Mouse (Mus musculus) embryonic facial prominence, embryonic 14.5 days (tissue): ENCODE measurements around the gene Sh2d2a. TPM values are rescaled to one million over a fixed set of nuclear protein-coding genes. Genes with fewer than 3 reads are reported as not detected.
A peak's percentile ranks its signal among the peaks of the same experiment; 100 is the strongest.
"Not testable (repeated sequence)": the region's sequence is repeated elsewhere in the genome, so short reads cannot be mapped to it uniquely, and the experiment has no call there.

Experiments
- ATAC-seq: fragments of 200-750 bp; cut with Nextera tagmentation; 2 replicates; pipeline ENCODE4 v1.8.0; 2017; ENCODE audit warnings: low read depth, moderate number of reproducible peaks, moderate TSS enrichment
- DNase-seq: peaks from one replicate; pipeline ENCODE4 v3.0.0-alpha.2; 2015; ENCODE audit warnings: low spot score
- H3K27ac ChIP-seq: fragments of 300-500 bp; sonication (generic); replicated peaks from 2 replicates; pipeline ENCODE4 v1.5.1; 2014; ENCODE audit warnings: low read depth, mild to moderate bottlenecking, low read length, moderate library complexity
- H3K27me3 ChIP-seq: fragments of 300-500 bp; sonication (generic); replicated peaks from 2 replicates; pipeline ENCODE4 v1.6.1; 2014; ENCODE audit warnings: low read length; ENCODE audit not compliant: control insufficient read depth, insufficient read depth
- H3K36me3 ChIP-seq: fragments of 300-500 bp; sonication (generic); 2 replicates; pipeline ENCODE4 v1.6.1; 2014; ENCODE audit warnings: low read length, mixed read lengths; ENCODE audit not compliant: control insufficient read depth, insufficient read depth
- H3K4me1 ChIP-seq: fragments of 300-500 bp; sonication (generic); 2 replicates; pipeline ENCODE4 v1.6.1; 2014; ENCODE audit warnings: antibody characterized with exemption, low read length; ENCODE audit not compliant: control insufficient read depth, insufficient read depth
- H3K4me2 ChIP-seq: fragments of 300-500 bp; sonication (generic); 2 replicates; pipeline ENCODE4 v1.6.1; 2014; ENCODE audit warnings: low read depth, mild to moderate bottlenecking, low read length, moderate library complexity, mixed read lengths
- H3K4me3 ChIP-seq: fragments of 300-500 bp; sonication (generic); 2 replicates; pipeline ENCODE4 v1.5.1; 2014; ENCODE audit warnings: low read depth, mild to moderate bottlenecking, low read length
- H3K9ac ChIP-seq: fragments of 300-500 bp; sonication (generic); 2 replicates; pipeline ENCODE4 v1.6.1; 2014; ENCODE audit warnings: low read depth, mild to moderate bottlenecking, low read length, moderate library complexity, mixed read lengths
- H3K9me3 ChIP-seq: fragments of 300-500 bp; sonication (generic); 2 replicates; pipeline ENCODE4 v1.6.1; 2016; ENCODE audit warnings: low read length; ENCODE audit not compliant: control insufficient read depth
- WGBS: fragments of 180-500 bp; shearing (Covaris S2); extraction: QIAGEN DNeasy Blood & Tissue Kit; methylation state at CpG from one replicate; pipeline ENCODE4 v1.1.7; 2014; 5-methylcytosine and 5-hydroxymethylcytosine counted together
- polyA plus RNA-seq: library from polyadenylated mRNA; unstranded; fragments of >200 nt; fragmentation: Nextera tagmentation; extraction: Ambion mirVana; gene quantifications from 2 replicates; pipeline ENCODE4 v1.2.1, GENCODE M21; 2014

Sh2d2a gene
- polyA plus RNA-seq, 1 experiment from 2014 or later = not detected

- no peak overlapping the region for H3K4me2 ChIP-seq
- H3K27ac ChIP-seq = no peak overlapping the region
- DNase-seq (no peak), ATAC-seq (no peak)
- no peaks in the 10 kb centered on the region for H3K27me3 ChIP-seq
- H3K36me3 ChIP-seq = no peaks in the 10 kb centered on the region
- no peak overlapping the region for H3K4me3 ChIP-seq
- no peak overlapping the region for H3K9ac ChIP-seq
- 79% methylated on average over 4 of the region's 4 CpGs for WGBS
- H3K4me1 ChIP-seq = no peaks in the 10 kb centered on the region
- H3K9me3 ChIP-seq = no peaks in the 10 kb centered on the region
Observed at GRCm38 (mm10) chr3:87844981-87845380, 1.6 kb upstream of the Sh2d2a start.

- ATAC-seq = 0 out of 2 replicates have a peak, but pooled peaks have one; percentile 26
- H3K4me3 ChIP-seq = no peak overlapping the region
- WGBS = 58% methylated on average over 4 of the region's 4 CpGs
Observed at GRCm38 (mm10) chr3:87846186-87846585, 369 bp upstream of the Sh2d2a start.

GRCm38 (mm10) chr3:87847680-87848079 is 1.1 kb downstream of the Sh2d2a start:
- H3K4me2 ChIP-seq = no peak overlapping the region
- DNase-seq = no peak
- H3K4me1 ChIP-seq = no peaks in the 10 kb centered on the region
- no peak overlapping the region for H3K9ac ChIP-seq
- H3K27ac ChIP-seq = no peak overlapping the region
- ATAC-seq = no peak
- no peaks in the 10 kb centered on the region for H3K9me3 ChIP-seq
- WGBS = 70% methylated on average over 5 of the region's 5 CpGs
- no peaks in the 10 kb centered on the region for H3K27me3 ChIP-seq
- H3K4me3 ChIP-seq = no peak overlapping the region
- no peaks in the 10 kb centered on the region for H3K36me3 ChIP-seq

More at GRCm38 (mm10) chr3:87846186-87846585, 369 bp upstream of the Sh2d2a start:
- Histone ChIP-seq H3K4me2 (no peak overlapping the region), H3K4me1 (no peaks in the 10 kb centered on the region), H3K9ac (no peak overlapping the region), H3K9me3 (no peaks in the 10 kb centered on the region), H3K36me3 (no peaks in the 10 kb centered on the region), H3K27ac (no peak overlapping the region), H3K27me3 (no peaks in the 10 kb centered on the region)
- no peak for DNase-seq

- Histone ChIP-seq H3K4me3 (no peak overlapping the region), H3K36me3 (no peaks in the 10 kb centered on the region), H3K27me3 (no peaks in the 10 kb centered on the region), H3K4me1 (no peaks in the 10 kb centered on the region), H3K4me2 (no peak overlapping the region), H3K9ac (no peak overlapping the region), H3K9me3 (no peaks in the 10 kb centered on the region), H3K27ac (no peak overlapping the region)
- ATAC-seq = no peak
- DNase-seq = no peak
- WGBS = 74% methylated on average over 14 of the region's 14 CpGs
Observed at GRCm38 (mm10) chr3:87849117-87849516, 2.6 kb downstream of the Sh2d2a start.

GRCm38 (mm10) chr3:87854795-87855568 is 8.4 kb downstream of the Sh2d2a start:
- Histone ChIP-seq H3K4me3 (no peak overlapping the region), H3K27me3 (no peaks in the 10 kb centered on the region), H3K27ac (no peak overlapping the region), H3K4me1 (no peaks in the 10 kb centered on the region), H3K9me3 (no peaks in the 10 kb centered on the region), H3K9ac (no peak overlapping the region), H3K36me3 (peaks cover 28% of the 10 kb centered on the region), H3K4me2 (no peak overlapping the region)
- ATAC-seq (no peak), DNase-seq (no peak)
- 57% methylated on average over 7 of the region's 7 CpGs for WGBS

GRCm38 (mm10) chr3:87855936-87856335 is 9.4 kb downstream of the Sh2d2a start:
- Histone ChIP-seq H3K9me3 (no peaks in the 10 kb centered on the region), H3K4me2 (no peak overlapping the region), H3K9ac (no peak overlapping the region), H3K27ac (no peak overlapping the region), H3K27me3 (no peaks in the 10 kb centered on the region), H3K4me1 (no peaks in the 10 kb centered on the region), H3K36me3 (peaks cover 37% of the 10 kb centered on the region), H3K4me3 (no peak overlapping the region)
- WGBS = 78% methylated on average over 8 of the region's 8 CpGs
- no peak for ATAC-seq
- no peak for DNase-seq

- no peak for DNase-seq
- Histone ChIP-seq H3K4me2 (no peak overlapping the region), H3K4me1 (no peaks in the 10 kb centered on the region), H3K36me3 (peaks cover 51% of the 10 kb centered on the region), H3K9ac (no peak overlapping the region), H3K27ac (no peak overlapping the region), H3K4me3 (no peak overlapping the region), H3K9me3 (no peaks in the 10 kb centered on the region), H3K27me3 (no peaks in the 10 kb centered on the region)
- 60% methylated on average over 8 of the region's 8 CpGs for WGBS
- no peak; the same call in 1 of the 2 replicates for ATAC-seq
Observed at GRCm38 (mm10) chr3:87857666-87858065, 11.1 kb downstream of the Sh2d2a start.

- Histone ChIP-seq H3K4me1 (no peaks in the 10 kb centered on the region), H3K9me3 (no peaks in the 10 kb centered on the region), H3K4me3 (no peak overlapping the region), H3K4me2 (no peak overlapping the region), H3K9ac (no peak overlapping the region), H3K27ac (no peak overlapping the region), H3K27me3 (no peaks in the 10 kb centered on the region), H3K36me3 (peaks cover 68% of the 10 kb centered on the region)
- ATAC-seq (peak; percentile 70; the same call in 1 of the 2 replicates), DNase-seq (peak; percentile 82)
- 23% methylated on average over 3 of the region's 3 CpGs for WGBS
Observed at GRCm38 (mm10) chr3:87859813-87860212, 13.3 kb downstream of the Sh2d2a start.

GRCm38 (mm10) chr3:87864111-87864510 is 17.6 kb downstream of the Sh2d2a start:
- H3K4me1 ChIP-seq = not testable (repeated sequence)

More at GRCm38 (mm10) chr3:87864111-87864510, 17.6 kb downstream of the Sh2d2a start:
- H3K36me3 ChIP-seq = peaks cover 90% of the 10 kb centered on the region
- DNase-seq, H3K9me3 ChIP-seq, H3K4me2 ChIP-seq, H3K4me3 ChIP-seq, H3K9ac ChIP-seq, H3K27ac ChIP-seq, ATAC-seq, H3K27me3 ChIP-seq: not testable (repeated sequence)
- 93% methylated on average over 4 of the region's 4 CpGs for WGBS
